Mouse (Mus musculus) heart, postnatal 0 days (tissue): ENCODE data around the gene Isca1.

Experiments
- CTCF ChIP-seq: IDR thresholded peaks from 2 replicates; pipeline ENCODE4 v1.5.1; 2016; ENCODE audit warnings: antibody characterized with exemption, control low read depth, low read depth
- EP300 ChIP-seq: IDR thresholded peaks from 2 replicates; pipeline ENCODE4 v1.6.1; 2016; ENCODE audit warnings: antibody characterized with exemption, low read depth

DNA sequence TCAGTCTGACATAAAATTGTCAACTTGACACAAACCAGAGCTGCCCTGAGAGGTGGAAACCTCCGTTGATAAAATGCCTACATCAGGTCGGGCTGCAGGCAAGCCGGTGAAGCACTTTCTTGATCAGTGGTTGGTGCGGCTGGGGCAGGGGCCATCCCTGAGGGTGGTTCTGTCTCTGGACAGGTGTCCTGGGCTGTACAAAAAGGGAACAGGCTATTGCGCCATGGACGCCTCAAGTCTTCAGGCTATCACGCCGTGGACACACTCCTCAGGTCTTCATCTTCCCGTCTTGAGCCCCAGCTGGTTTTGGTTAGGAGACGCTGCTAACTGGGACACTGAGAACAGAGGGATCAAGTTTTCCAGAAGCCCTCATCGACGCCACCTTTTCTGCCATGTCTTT lies 19.3 kb downstream of the Isca1 start:
- TF ChIP-seq EP300 (no peak), CTCF (no peak)
